Mouse (Mus musculus): ENCODE measurements around the gene Slc46a1.

DNA sequence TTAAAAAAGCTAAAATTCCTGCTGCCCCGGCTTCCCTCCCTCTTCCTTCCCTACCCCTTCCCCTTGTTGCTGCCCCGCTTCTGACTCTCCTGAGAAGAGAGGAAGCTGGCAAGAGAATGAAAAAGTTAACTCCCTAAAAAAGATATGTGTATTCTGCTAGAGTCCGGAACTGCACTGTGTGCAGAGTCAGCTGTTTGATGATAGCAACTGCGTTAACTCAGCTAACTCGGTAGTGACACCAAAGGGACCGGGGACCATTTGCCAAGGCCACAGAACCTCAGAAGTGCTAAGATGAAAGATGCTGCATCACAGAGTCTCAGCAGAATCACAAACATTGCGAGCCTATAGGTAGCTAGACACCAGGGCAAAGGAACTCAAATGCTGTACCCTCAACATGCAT, 2.0 kb downstream of the Slc46a1 start:
- no peak for TF ChIP-seq POLR2A (IDR thresholded peaks at IDR 0.05; ENCODE audit: insufficient read depth, low read length)
- TF ChIP-seq EP300 (IDR thresholded peaks at IDR 0.05; ENCODE audit: insufficient read depth, low read depth, low read length) = no peak
- no peak for TF ChIP-seq CTCF (IDR thresholded peaks at IDR 0.05; ENCODE audit: low read depth, low read length)

All from ES-Bruce4 (cell line).